14 mouse cellular contexts compared by ENCODE assay signal in genomic region chr16:33932126-33932525, GRCm38 (mm10). TPM values are rescaled to one million over a fixed set of nuclear protein-coding genes. Genes with fewer than 3 reads are reported as not detected.
A peak's percentile ranks its signal among the peaks of the same experiment; 100 is the strongest.
DNase-seq lines count a peak whose midpoint lies in the region; ATAC-seq lines count a peak whose summit lies in the region.
"Had no signal": no experiment of that assay in that cellular context is flagged by ENCODE, and none has a peak within 500 bp of the region (broad histone marks: within the 10 kb centered on the region; RNA-seq: fewer than 3 reads in every experiment).

No protein-coding gene starts in this region.

- no peak for ATAC-seq in kidney, embryonic 15.5 days (replicated peaks; ENCODE audit: low FRiP score)

- peaks cover 11% of the 10 kb centered on the region; the same call in 1 of the 2 replicates for H3K27me3 ChIP-seq in kidney, embryonic 15.5 days
- no peaks in the 10 kb centered on the region for H3K27me3 ChIP-seq in embryonic facial prominence, embryonic 10.5 days (replicated peaks; ENCODE audit: low read depth, poor library complexity, severe bottlenecking)

- no peak overlapping the region for H3K4me2 ChIP-seq in kidney, embryonic 15.5 days

- H3K4me1 ChIP-seq in kidney, embryonic 15.5 days = peaks cover 46% of the 10 kb centered on the region
- peaks cover 30% of the 10 kb centered on the region for H3K4me1 ChIP-seq in embryonic facial prominence, embryonic 10.5 days

- H3K9ac ChIP-seq in kidney, embryonic 15.5 days = no peak overlapping the region
- H3K9ac ChIP-seq: liver, embryonic 14.5 days had no signal

- peak; percentile 59 to 81 for DNase-seq in adrenal gland, adult (ENCODE audit: inconsistent age in 2 of 2, low spot score in 1 of 2)
- DNase-seq in adrenal gland, postnatal 4 days (ENCODE audit: low spot score in 2 of 2) = no peak
- DNase-seq in kidney, adult 18-20 months = peak; percentile 66
- DNase-seq in embryonic facial prominence, embryonic 10.5 days (ENCODE audit: low spot score) = no peak
- peak; percentile 51 for DNase-seq in heart, postnatal 25 days (ENCODE audit: low spot score)
- DNase-seq in layer of hippocampus, adult 11-12 months (ENCODE audit: low spot score) = no peak
- no peak for DNase-seq in ovary, adult 18-20 months (ENCODE audit: low spot score)
- DNase-seq: embryo, embryonic 11 days; gastrocnemius, postnatal 10 days had no signal

- H3K4me3 ChIP-seq in kidney, embryonic 15.5 days (replicated peaks) = no peak overlapping the region
- no peak overlapping the region for H3K4me3 ChIP-seq in embryonic facial prominence, embryonic 10.5 days
- H3K4me3 ChIP-seq: forebrain, embryonic 10.5 days; left cerebral cortex, adult 2 months; midbrain, embryonic 10.5 days had no signal

- H3K9me3 ChIP-seq in kidney, embryonic 15.5 days (replicated peaks) = no peaks in the 10 kb centered on the region
- H3K9me3 ChIP-seq in embryonic facial prominence, embryonic 10.5 days = no peaks in the 10 kb centered on the region
- H3K9me3 ChIP-seq: forebrain, embryonic 10.5 days; midbrain, embryonic 10.5 days had no signal

- H3K27ac ChIP-seq in kidney, embryonic 15.5 days = no peak overlapping the region
- 0 out of 2 replicates have a peak overlapping the region, but pooled peaks have one; percentile 21 for H3K27ac ChIP-seq in embryonic facial prominence, embryonic 10.5 days (replicated peaks)
- H3K27ac ChIP-seq: forebrain, embryonic 10.5 days; left cerebral cortex, adult 2 months; liver, embryonic 14.5 days; midbrain, embryonic 10.5 days had no signal

- H3K36me3 ChIP-seq in kidney, embryonic 15.5 days = no peaks in the 10 kb centered on the region
- H3K36me3 ChIP-seq in embryonic facial prominence, embryonic 10.5 days (replicated peaks) = peaks cover 53% of the 10 kb centered on the region
- H3K36me3 ChIP-seq: forebrain, embryonic 10.5 days; midbrain, embryonic 10.5 days had no signal

- WGBS in kidney, embryonic 15.5 days = 52% methylated on average over 5 of the region's 5 CpGs
- 65% methylated on average over 5 of the region's 5 CpGs for WGBS in embryonic facial prominence, embryonic 10.5 days

- intact Hi-C loops in heart, postnatal 25 days (cut with DNase I) = no loop called here

RNA-seq across cellular contexts. Expression of gene Umps, which starts 34.7 kb away (rescaled TPM):
- 10 to 100 TPM; 42.2 to 45.0 TPM for total RNA-seq in adrenal gland, postnatal 4 days (2021)
- polyA plus RNA-seq in kidney, embryonic 15.5 days (2015; fragmentation: Nextera tagmentation; extraction: Ambion mirVana) = 62.5 and 63.6 TPM in 2 replicates
- 105 and 106 TPM in 2 replicates for polyA plus RNA-seq in embryonic facial prominence, embryonic 10.5 days (2016; fragmentation: Nextera tagmentation; extraction: Ambion mirVana)
- 1 to 10 TPM; 9.0 to 9.2 TPM for total RNA-seq in heart, postnatal 25 days (2021)

Comparison
In these comparisons a context has a peak if more than half of its experiments do, and no peak if none do; other contexts are left out.
1. DNase-seq: peak in adrenal gland, adult (2 of 2), kidney, adult 18-20 months (single experiment) and heart, postnatal 25 days (single experiment); none in adrenal gland, postnatal 4 days (0 of 2), embryonic facial prominence, embryonic 10.5 days (single experiment), layer of hippocampus, adult 11-12 months (single experiment) and ovary, adult 18-20 months (single experiment).
2. RNA of gene Umps, which starts 34.7 kb away (total RNA-seq): 42.2 to 45.0 TPM in adrenal gland, postnatal 4 days; 9.0 to 9.2 TPM in heart, postnatal 25 days; every median in the first group is over 4 times any median in the second.